Mouse (Mus musculus) lung, postnatal 0 days (tissue): ENCODE measurements at regions not wholly inside any gene's neighbourhood (a gene's known extent, or its start where the extent isn't known, plus 50 kb on each side); places are given as distances from the start of the nearest gene placed in this dataset.

ENCODE experiments used
- CTCF ChIP-seq: IDR thresholded peaks from 2 replicates; pipeline ENCODE4 v1.5.1; 2016; ENCODE audit warnings: antibody characterized with exemption, mild to moderate bottlenecking
- EP300 ChIP-seq: IDR thresholded peaks from 2 replicates; pipeline ENCODE4 v1.6.1; 2016; ENCODE audit warnings: antibody characterized with exemption, mild to moderate bottlenecking, control low read depth

DNA sequence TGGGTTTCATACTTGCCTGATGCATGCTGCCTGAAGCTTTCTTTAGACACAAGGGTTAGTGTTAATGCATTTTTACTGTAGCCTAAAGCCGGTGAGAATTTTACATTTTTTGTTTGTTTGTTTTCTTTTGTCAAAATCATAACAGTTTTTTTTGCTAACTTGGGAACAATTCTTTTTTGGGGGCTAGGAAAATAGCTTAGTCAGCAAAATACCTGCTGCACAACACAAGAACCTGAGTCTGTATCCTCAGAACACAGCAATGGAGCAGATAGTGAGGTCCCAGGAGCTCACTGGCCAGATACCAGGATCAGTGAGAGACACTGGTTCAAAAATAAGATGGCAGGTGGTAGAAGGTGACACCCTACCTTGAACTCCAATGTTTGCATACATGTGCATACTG lies 72.4 kb upstream of the Dph6 start:
- TF ChIP-seq CTCF: no peak
- no peak for TF ChIP-seq EP300
